Mouse (Mus musculus) intestine, embryonic 14.5 days (tissue): ENCODE measurements at regions not wholly inside any gene's neighbourhood (a gene's known extent, or its start where the extent isn't known, plus 50 kb on each side); places are given as distances from the start of the nearest gene placed in this dataset.

Experiments
- ATAC-seq: fragments of 200-750 bp; cut with Nextera tagmentation; replicated peaks from 2 replicates; pipeline ENCODE4 v1.8.0; 2017; ENCODE audit warnings: low read depth, moderate number of reproducible peaks, moderate TSS enrichment, moderate library complexity; ENCODE audit not compliant: low FRiP score, low TSS enrichment
- DNase-seq: peaks from one replicate; pipeline ENCODE4 v3.0.0-alpha.2; 2018; ENCODE audit warnings: low spot score
- H3K27ac ChIP-seq: fragments of 300-500 bp; sonication (generic); 2 replicates; pipeline ENCODE4 v1.5.1; 2014; ENCODE audit warnings: low read depth, mild to moderate bottlenecking, control low read depth
- H3K27me3 ChIP-seq: fragments of 300-500 bp; sonication (generic); replicated peaks from 2 replicates; pipeline ENCODE4 v1.6.1; 2014; ENCODE audit warnings: low read length, control low read depth; ENCODE audit not compliant: control insufficient read depth, insufficient read depth
- H3K36me3 ChIP-seq: fragments of 300-500 bp; sonication (generic); 2 replicates; pipeline ENCODE4 v1.6.1; 2014; ENCODE audit warnings: low read length, control low read depth; ENCODE audit not compliant: control insufficient read depth, insufficient read depth
- H3K4me1 ChIP-seq: fragments of 300-500 bp; sonication (generic); replicated peaks from 2 replicates; pipeline ENCODE4 v1.6.1; 2014; ENCODE audit warnings: low read length, control low read depth, mixed read lengths; ENCODE audit not compliant: control insufficient read depth, insufficient read depth
- H3K4me2 ChIP-seq: fragments of 300-500 bp; sonication (generic); 2 replicates; pipeline ENCODE4 v1.6.1; 2014; ENCODE audit warnings: low read length
- H3K4me3 ChIP-seq: fragments of 300-500 bp; sonication (generic); 2 replicates; pipeline ENCODE4 v1.5.1; 2014; ENCODE audit warnings: low read depth, low read length, control low read depth, mixed read lengths
- H3K9ac ChIP-seq: fragments of 300-500 bp; sonication (generic); 2 replicates; pipeline ENCODE4 v1.6.1; 2014; ENCODE audit warnings: mild to moderate bottlenecking, low read length
- H3K9me3 ChIP-seq: fragments of 300-500 bp; sonication (generic); 2 replicates; pipeline ENCODE4 v1.6.1; 2016; ENCODE audit warnings: low read length, control low read depth; ENCODE audit not compliant: control insufficient read depth
- WGBS: fragments of 180-500 bp; shearing (Covaris S2); extraction: QIAGEN DNeasy Blood & Tissue Kit; methylation state at CpG from one replicate; pipeline ENCODE4 v1.1.7; 2014; 5-methylcytosine and 5-hydroxymethylcytosine counted together

DNA sequence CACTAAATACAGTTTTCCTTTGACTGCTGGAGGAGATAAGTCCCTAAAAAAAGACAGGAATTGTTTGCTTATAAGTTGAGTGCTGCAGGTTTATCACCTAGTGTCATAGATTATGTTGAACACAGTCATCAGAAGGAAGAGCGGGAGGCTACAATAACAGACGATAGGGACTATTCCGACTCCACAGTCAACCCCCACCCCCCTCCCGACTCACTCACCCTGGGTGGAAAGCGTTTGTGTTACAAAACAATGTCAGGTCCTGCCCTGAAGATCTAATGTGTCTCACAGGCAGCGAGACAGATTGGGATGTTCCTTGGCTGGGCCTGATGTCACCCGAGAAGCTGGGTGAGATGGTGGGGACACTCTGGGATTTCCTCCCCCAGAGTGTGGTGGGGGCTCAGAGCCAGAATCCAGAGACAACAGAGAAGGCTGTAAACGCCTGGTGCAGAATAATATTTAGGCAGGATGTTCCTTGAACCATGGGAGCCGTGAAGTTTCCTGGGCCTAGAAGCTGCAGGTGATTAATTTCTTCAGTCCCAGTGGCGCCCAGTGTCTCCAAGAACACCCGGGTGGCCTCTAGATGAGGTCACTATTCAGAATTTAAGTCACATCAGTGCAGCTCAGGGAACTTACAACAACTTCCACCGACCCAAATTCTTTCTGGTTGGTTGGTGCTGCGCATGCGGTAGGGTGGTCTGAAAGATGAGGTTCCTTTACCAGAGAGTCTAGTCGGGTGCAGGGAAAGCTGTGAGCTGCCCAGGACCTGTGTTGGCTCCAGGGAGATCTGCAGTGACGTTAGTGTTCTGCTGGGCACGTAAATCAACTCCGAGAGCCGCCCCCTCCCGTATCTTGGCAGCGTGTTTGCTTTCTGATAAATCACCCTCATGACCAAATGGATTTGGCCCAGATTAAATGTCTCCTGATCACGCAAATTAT, 181.1 kb upstream of the Bmper start:
- no peak for ATAC-seq
- no peak for DNase-seq
- Histone ChIP-seq H3K36me3 (no peaks in the 10 kb centered on the region), H3K4me3 (no peak overlapping the region), H3K9ac (no peak overlapping the region), H3K27me3 (no peaks in the 10 kb centered on the region), H3K4me1 (peaks cover 22% of the 10 kb centered on the region), H3K27ac (peak overlapping the region; percentile 47; the same call in 1 of the 2 replicates), H3K4me2 (no peak overlapping the region), H3K9me3 (no peaks in the 10 kb centered on the region)
- WGBS = 30% methylated on average over 22 of the region's 22 CpGs

DNA sequence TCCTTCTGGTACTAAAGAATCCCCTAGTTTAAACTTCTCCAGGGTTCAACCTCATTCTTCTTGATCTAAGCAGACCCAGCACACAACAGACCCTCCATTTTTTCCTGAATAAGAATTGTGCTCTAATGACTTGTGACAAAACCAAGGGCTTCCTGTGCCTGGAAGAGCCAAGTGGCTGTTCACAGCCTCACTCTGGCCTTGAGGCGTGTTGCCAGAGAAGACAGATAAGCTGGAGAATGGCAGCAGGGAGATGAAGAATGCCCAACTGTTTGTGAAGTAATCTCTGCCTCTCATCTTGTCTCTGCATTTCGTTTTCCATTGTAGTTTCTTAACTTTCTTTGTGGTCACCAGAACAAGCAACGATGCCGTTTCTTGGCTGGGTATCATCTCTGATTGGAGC, 179.9 kb upstream of the Bmper start:
- ATAC-seq (no peak), DNase-seq (no peak)
- Histone ChIP-seq H3K4me2 (no peak overlapping the region), H3K4me3 (no peak overlapping the region), H3K36me3 (no peaks in the 10 kb centered on the region), H3K9me3 (no peaks in the 10 kb centered on the region), H3K9ac (no peak overlapping the region), H3K27me3 (no peaks in the 10 kb centered on the region), H3K27ac (no peak overlapping the region), H3K4me1 (peaks cover 13% of the 10 kb centered on the region)
- WGBS = 74% methylated on average over 4 of the region's 4 CpGs

DNA sequence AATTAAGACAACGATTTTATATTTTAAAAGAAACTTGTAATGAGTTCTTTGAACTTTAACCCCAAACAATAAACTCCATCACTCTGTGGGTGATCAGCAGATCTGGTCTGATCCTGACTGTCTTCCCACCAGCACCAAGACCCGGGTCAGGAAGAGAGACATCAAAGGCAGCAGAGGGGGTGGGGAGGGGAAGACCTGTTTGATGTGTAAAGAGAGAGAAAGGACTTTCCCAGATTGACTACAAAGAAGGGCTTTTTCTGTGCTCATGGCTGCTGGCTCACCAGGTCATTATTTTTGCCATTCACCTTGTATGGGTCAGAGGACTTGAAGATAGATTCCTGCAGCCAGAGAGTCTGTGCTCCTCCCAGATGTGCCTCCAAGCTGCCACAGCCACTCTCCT, 177.4 kb upstream of the Bmper start:
- H3K4me3 ChIP-seq = no peak overlapping the region
- H3K36me3 ChIP-seq = no peaks in the 10 kb centered on the region
- ATAC-seq (no peak), DNase-seq (no peak)
- H3K9ac ChIP-seq = no peak overlapping the region
- H3K27me3 ChIP-seq = no peaks in the 10 kb centered on the region
- no peak overlapping the region for H3K4me2 ChIP-seq
- 9% methylated on average over 2 of the region's 2 CpGs for WGBS
- H3K27ac ChIP-seq = no peak overlapping the region
- H3K4me1 ChIP-seq = peaks cover 13% of the 10 kb centered on the region
- no peaks in the 10 kb centered on the region for H3K9me3 ChIP-seq

DNA sequence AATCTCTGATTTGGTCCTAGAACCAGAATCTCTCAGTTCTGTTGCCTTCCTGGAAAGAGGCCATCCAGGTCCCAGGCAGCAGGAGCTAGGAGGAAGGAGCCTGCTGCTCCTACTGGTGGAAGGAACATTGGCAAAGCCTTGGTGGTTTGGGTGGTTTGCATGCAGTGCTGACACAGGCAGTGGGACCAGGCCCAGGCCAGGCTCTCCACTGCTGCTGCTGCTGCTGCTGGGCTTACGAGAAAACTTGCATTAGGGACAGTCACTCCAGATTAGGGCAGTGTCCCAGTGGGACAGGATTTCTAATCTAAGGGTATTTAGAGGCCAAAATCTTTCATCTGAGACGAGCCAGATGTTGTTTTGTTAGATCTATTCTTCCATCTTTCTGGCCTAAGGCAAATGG, 172.1 kb upstream of the Bmper start:
- WGBS = 51% methylated on average over 2 of the region's 2 CpGs
- Histone ChIP-seq H3K27ac (no peak overlapping the region), H3K9me3 (no peaks in the 10 kb centered on the region), H3K9ac (no peak overlapping the region), H3K4me1 (0 out of 2 replicates have a peak, but pooled peaks cover 3% of the 10 kb centered on the region), H3K4me3 (no peak overlapping the region), H3K4me2 (no peak overlapping the region), H3K27me3 (no peaks in the 10 kb centered on the region), H3K36me3 (no peaks in the 10 kb centered on the region)
- DNase-seq = no peak
- no peak for ATAC-seq

DNA sequence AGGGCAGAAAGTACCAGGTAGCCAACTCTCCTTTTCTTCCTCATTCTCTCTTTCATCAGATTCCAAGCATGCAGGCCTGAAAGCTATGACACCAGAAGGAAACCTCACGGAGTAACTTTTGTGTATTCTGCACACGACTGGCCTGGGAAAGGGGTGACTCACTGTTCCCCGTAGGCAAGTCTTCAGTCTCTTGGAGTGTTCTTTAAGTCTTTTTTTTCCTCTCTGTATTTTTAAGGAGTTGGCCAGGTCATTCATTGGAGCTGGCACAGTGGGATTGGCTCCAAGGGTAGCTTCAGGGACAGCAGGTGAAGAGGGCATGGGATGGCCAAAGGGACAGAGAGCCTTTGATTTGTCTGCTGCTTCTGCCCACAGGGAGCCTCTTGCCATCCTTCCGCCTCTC, 163.3 kb upstream of the Bmper start:
- no peak for DNase-seq
- Histone ChIP-seq H3K4me2 (no peak overlapping the region), H3K4me3 (no peak overlapping the region), H3K9ac (no peak overlapping the region), H3K27me3 (no peaks in the 10 kb centered on the region), H3K27ac (no peak overlapping the region), H3K36me3 (no peaks in the 10 kb centered on the region), H3K9me3 (no peaks in the 10 kb centered on the region), H3K4me1 (peaks cover 35% of the 10 kb centered on the region)
- ATAC-seq = no peak
- WGBS = 72% methylated on average over 4 of the region's 4 CpGs

DNA sequence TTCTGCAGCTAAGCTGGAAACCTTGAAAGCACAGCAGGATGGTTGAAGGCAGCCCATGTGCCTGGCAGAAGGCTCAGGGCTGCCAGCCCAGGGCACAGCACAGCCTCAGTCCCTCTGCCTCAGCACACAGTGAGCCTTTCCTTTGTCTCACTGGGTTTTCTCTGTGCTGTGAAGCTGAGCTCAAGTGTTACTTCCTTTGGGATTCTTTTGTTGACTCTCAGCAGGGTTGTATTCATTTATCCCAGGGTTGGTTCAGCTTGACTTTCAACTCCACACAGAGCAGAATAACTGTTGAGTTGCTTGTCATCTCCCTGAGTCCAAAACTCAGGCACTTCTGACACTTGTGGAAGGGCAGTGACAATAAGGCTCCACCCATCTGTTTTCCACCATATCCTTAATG, 162.3 kb upstream of the Bmper start:
- Histone ChIP-seq H3K4me2 (no peak overlapping the region), H3K27ac (peak overlapping the region; percentile 74; the same call in 1 of the 2 replicates), H3K36me3 (no peaks in the 10 kb centered on the region), H3K4me3 (no peak overlapping the region), H3K9me3 (no peaks in the 10 kb centered on the region), H3K4me1 (peaks cover 35% of the 10 kb centered on the region), H3K9ac (no peak overlapping the region), H3K27me3 (no peaks in the 10 kb centered on the region)
- ATAC-seq (no peak), DNase-seq (no peak)

DNA sequence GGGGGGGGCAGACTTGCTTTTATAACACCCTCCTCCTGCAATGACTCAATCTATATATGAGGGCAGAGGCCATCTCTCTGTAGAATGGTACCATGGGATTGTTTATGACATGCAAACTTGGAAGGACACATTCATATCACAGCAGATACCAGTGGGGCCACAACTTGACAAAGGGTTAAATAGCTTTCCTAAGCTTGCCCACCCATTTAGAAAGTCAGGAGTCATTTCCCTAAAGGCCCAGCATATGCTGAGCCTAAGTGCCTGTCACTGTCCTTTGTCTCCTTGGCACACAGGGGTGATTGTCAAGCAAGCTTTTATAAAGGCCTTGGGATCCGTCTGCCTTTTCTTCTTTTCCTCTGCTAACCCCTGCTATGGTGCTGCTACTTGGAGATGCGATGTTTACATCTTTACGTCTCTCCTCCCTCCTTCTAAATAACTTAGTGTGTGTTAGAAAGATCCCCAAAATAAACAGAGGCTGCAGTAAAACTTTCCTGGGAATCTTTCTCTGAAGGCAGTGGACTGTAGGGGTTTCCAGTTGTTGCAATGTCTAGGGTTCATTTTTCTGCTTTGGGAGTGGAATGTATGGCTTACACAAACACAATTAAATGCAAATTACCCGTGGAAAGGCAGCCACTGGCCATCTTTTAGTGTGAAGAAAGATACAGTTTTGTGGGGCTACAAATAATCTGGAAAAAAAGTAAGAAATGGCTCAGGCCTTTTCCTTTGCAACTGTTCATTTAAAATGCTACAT, 161.5 kb upstream of the Bmper start:
- Histone ChIP-seq H3K9ac (no peak overlapping the region), H3K9me3 (no peaks in the 10 kb centered on the region), H3K4me1 (peaks cover 35% of the 10 kb centered on the region), H3K27me3 (no peaks in the 10 kb centered on the region), H3K27ac (peak overlapping the region; percentile 74), H3K36me3 (no peaks in the 10 kb centered on the region), H3K4me2 (no peak overlapping the region), H3K4me3 (no peak overlapping the region)
- ATAC-seq (no peak), DNase-seq (no peak)
- WGBS = 19% methylated on average over 4 of the region's 4 CpGs

DNA sequence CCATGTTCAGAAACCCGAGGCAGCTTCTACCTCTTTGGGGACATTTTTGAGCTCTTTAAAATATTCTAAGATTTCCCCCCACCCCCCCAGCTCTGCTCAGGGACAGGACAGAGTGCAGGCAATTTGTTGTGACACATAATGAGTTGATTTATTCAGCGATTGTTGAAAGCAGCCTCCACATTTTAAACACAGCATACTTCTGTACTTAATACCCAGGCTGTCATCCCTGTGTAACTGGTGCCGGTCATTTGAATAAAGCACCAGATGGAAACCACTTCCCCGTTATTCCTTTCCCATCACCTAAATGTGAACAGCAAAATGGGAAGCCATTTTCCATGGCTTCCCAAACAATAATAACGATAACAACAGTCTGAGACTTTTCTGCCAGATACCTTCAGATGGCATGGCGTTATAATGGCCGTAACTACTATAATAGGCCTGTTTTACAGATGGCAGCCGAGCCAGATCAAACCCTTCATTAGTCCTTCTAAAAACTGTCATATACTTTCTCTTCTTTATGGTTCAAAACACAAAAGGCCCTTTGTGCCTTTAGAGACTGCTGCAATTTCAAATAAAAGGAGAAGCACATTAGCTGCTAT, 160.7 kb upstream of the Bmper start:
- H3K27me3 ChIP-seq = no peaks in the 10 kb centered on the region
- no peak for ATAC-seq

More for the DNA sequence above, 160.7 kb upstream of the Bmper start:
- 40% methylated on average over 8 of the region's 8 CpGs for WGBS
- Histone ChIP-seq H3K9me3 (no peaks in the 10 kb centered on the region), H3K4me2 (no peak overlapping the region), H3K4me3 (no peak overlapping the region), H3K36me3 (no peaks in the 10 kb centered on the region), H3K9ac (no peak overlapping the region), H3K27ac (peak overlapping the region; percentile 74), H3K4me1 (peaks cover 35% of the 10 kb centered on the region)
- DNase-seq = no peak
